Mouse (Mus musculus) c-Kit-positive CD71-positive TER-119-negative erythroid progenitor cells, embryonic 14.5 days (primary cell): ENCODE measurements around the gene Gm17402.

Experiments
- DNase-seq: peaks from one replicate; pipeline ENCODE4 v3.0.0-alpha.2; 2013; ENCODE audit warnings: low read depth

Gm17402 gene

DNA sequence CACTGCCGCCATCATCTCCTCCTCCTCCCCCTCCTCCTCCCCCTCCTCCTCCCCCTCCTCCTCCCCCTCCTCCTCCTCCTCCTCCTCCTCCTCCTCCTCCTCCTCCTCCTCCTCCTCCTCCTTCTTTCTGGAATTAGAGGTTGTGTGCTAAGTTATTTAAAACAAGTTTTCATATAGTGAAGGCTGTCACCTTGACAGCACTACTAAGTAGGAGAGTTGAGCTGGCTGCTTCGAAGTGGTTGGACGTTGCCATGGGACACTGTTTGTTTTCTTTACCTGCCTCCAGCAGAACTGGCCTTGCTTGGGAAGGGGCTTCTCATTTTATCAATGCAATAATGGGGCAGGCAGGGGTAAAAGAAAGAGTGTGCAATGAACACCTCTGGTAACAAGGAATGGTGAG lies at the start of gene Gm17402:
Gene Gm17402, minus strand, starts transcription at position 101 of the 400 bp plus-strand sequence.
- DNase-seq, result no peak

DNA sequence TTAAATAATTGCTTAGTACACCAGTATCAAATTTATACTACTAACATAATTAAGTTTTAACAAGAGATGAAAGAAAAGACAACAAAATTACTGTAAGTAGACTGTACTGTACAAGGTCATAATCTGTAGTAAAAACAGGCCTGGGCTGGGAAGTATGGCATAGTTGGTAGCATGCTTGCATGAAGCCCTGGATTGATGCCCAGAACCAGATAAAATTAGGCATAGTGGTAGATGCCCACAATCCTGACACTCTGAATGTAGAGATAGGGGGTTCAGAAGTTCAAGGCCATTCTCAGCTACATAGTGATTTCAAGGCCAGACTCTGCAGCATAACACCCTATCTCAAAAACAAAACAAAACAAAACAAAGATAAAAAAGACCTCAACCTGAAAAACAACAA lies 3.3 kb upstream of the Gm17402 start:
- DNase-seq, result no peak

DNA sequence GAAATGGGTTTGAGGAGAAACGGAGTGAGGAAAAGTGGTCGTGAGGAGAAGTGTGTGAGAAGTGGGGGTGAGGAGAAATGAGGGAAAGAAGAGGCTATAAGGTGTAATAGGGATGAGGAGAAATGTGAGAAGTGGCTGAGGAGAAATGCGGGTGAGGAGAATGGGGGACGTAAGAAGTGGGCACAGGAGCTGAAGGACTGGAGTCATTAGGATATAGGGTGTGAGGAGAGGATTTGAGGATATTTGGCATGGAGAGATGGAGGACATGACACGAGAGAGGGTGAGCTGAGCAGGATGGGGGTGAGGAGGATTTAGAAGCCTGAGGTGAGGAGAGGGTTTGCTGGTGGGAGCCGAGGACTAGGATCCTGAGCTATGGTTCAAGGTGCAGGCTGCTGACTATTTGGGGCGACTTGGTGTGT lies 594 bp downstream of the Gm17402 start:
- DNase-seq, result no peak

DNA sequence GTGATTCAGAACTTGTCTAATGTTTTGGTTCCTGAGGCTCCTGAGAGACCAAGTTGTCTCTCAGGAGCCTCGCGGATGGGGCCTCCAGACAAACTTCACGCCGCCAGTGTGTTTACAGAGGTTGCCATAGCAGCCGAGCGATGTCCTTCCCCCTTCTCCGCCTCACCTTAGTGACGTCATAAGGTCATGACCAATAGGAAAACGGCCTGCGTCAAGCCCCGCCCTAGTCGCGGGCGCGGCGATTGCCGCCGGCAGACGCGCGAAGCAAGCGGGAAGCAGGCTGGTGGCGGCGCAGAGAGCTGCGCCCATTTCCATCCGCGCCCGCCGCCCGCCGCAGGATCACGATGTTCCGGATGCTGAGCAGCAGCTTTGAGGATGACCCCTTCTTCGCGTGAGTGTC lies 1.1 kb downstream of the Gm17402 start, which contains the start of gene Mlf1:
Gene Mlf1, plus strand, starts transcription at position 226 of the 400 bp plus-strand sequence.
- DNase-seq, result peak; percentile 88

DNA sequence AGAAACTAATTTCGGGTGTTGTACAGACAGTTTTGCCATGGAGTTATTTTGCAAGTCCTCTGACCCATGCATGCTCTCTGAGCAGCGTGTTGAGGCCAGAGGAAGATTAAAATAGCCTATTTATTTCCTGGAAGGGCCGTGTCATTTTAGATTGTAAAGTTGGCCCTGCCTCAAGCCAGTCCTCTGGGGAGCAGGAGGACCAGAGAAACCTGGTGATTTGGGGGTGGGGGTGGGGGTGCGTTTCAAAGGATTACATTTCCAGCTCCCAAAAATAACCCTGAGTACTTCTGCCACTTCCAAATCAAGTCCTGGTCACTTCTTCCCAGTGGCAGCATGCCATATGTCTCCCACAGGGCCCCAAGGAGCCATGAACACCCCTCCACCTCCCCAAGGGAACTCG lies 2.2 kb downstream of the Gm17402 start:
- no peak for DNase-seq

DNA sequence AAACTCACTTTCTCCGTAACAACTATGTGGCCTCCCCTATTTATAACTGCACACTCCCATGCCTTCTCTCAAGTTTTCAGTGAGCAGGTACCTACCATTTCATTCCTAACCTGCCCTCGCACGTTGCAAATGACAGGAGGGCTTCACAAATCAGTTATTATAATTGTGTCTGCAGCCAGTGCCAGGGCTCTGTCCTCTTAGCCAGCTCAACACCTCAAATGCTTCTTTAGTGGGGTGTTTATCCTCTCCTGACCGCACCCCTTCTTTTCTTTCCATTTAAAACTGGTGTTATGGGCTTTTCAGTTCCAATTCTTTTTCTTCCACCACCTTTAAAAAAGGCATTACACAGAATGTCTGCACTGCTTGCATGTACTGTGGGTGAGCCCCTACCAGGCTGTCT lies 2.8 kb downstream of the Gm17402 start:
- no peak for DNase-seq

DNA sequence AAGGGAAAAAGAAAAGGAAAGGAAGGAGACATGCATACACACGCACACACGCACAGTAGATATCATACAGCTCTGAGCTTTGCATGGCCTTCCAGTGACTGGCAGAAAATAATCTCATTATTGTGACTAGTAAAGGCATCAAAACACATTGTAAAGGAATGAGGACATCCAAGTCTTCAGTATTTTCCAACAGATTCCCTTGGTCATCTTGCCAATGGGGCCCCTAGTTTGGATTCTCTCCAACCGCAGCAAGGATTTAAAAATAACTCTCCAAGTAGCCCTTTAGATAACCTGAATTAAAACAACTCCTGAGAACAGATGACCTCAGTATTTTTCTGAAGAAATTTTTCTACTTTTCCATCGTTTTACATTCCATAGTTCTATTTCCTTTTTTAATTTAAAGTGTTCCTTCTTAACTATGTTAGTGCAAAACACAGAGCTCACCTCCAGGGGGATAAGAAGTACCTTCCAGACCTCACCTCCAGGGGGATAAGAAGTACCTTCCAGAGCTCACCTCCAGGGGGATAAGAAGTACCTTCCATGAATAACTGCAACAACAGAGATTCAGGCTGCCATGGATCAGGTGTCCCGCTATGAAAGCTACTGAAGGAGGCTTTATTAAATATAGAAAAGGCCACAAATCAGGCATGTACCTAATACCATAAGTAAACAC lies 5.4 kb downstream of the Gm17402 start:
- DNase-seq, result no peak

DNA sequence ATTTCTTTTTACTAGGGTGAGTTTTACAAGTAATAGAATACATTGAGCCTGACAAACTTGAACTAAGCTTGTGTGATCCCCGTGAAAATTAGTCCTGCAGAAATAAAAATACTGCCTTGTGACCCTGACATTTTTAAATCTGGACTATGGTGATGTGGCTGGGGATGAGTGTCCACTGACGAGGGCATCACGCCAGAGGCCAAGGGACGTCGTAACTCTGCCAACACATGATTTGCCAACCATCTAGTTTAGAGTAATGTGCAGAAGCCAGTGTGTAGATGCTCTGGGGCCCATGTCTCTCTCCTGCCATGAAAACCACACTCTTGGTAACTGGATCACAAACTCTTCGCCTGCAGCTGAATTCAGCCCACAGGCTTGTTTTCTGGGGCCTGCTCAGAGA lies 7.5 kb downstream of the Gm17402 start:
- no peak for DNase-seq

DNA sequence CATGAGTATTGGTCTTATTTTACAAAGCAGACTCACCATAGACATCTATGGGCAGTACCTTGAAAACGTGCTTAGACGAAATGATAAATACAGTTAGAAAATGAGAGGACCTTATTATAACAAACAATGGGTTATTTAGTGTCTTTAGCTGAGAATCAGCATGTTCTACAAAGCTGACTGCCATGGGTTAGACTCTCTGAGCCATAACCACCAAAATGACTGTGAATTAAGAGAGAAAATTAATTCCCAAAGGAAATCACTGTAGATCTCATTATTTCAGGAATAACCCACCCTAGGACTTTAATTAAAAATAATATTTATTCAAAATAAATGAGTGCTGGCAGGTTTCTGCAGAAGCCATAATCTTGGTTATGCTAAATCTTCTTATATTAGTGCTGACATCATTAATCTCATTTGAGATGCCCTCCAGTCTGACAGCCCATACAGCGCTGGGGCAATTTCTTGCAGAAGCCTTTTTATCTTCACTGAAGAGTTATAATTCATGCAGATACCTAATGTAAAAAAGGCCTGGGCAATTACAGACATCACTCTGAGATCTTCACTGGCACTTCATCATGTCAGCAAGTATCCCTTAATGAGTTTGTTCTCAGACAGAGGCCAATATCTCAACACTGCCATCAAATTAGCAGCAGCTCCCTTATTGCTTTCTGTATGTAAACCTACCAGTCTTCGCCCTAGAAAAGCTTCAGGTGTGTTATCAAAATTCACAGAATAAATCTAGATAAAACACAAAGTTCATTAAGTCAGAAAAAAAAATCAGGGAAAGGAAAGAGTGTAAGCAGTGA lies 8.7 kb downstream of the Gm17402 start:
- DNase-seq, result no peak

DNA sequence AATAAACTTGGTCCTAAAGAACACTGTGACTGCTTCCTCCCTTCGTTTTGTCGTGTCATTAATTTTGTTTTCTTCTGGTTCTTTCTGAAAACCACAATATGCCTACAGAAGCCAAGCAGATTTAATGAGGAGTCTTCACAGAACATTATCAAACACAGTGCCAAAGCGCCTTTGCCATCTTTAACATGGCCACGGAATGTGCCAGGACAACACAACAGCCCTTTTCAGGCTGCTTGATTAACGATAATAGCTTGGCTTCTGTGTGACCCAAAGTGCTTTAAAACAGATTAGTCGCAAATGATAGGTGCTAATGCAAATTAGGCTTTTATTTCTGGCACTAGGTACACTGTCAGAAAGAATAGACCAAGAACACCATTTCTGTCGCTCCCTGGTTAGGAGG lies 16.6 kb downstream of the Gm17402 start:
- no peak for DNase-seq

DNA sequence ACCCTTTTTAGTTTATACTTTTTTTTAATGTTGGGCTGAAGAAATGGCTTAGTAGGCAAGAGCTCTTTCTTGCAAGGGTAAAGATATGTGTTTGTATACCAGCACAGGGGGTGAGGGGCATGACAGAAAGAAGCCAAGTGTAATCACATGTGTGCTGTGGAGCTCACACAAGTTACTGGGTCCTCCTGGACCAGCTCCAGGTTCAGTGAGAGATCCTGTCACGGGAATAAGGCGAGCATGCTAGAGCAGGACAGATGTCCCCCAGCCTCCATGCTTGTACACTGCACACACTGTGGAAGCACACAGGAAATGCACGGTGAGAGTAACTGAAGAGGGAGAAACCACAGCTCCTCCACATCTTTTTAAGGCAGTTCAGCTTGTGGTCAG lies 22.2 kb downstream of the Gm17402 start:
- DNase-seq, result no peak

DNA sequence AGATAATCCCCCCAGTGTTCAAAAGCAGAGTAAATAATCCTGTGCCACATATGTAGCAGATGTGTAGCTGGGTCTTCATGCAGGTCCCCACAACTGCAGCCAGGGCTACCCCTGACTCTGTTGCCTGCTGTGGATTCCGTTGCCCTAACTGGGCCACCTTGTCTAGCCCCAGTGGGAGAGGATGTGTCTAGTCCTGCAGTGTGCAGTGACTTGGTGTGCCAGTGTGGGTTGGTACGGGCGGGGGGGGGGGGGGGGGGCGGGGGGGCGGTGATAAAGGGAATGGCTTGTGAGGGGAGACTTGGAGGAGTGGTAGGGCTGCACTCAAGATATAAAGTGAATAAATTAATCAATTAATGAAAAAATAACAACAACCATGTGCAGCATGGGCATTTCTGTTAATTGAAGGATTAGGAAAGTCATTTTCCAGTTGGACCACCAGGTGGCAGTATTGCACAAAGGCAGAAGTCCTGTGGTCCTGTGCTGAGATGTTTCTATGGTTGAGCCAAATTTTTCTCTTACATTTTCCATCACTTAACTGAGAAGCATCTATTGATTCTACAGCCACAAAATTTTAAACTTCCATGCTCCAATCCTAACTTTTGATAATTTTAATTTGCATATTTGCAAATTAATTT lies 22.7 kb downstream of the Gm17402 start:
- peak; percentile 46 for DNase-seq

DNA sequence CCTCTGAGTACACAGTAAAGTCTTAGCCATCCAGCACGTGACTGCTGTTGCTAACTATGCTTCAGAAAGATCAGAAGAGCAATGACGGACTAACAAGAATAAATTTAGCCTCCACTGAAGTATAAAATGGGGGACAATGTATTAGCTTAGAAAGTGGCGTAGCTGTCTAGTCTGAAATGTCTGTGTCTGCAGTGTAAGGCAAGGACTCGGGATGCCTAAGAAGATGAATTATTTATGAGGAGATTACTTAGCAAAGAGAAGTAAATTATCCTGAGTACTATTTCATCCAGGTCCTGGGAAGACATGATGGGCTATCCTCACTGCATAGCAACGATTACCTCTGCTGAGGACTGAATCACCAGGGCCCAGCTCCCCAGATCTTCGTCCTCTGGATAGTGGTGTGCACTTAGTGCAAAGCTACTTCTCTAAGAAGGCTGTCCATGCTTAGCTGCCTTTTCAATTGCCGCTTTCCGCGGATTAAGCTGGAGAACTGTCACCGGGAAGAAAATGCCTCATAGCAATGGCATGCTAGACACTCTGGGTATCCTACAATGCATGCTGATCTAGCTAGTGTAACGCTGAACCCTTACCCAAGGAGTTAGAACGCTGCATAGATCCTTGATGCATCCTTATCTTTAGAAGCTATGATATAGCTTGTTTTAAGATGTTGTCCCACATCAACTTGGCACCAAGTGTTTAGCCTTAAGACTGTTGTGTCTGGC lies 23.4 kb downstream of the Gm17402 start:
- no peak for DNase-seq

DNA sequence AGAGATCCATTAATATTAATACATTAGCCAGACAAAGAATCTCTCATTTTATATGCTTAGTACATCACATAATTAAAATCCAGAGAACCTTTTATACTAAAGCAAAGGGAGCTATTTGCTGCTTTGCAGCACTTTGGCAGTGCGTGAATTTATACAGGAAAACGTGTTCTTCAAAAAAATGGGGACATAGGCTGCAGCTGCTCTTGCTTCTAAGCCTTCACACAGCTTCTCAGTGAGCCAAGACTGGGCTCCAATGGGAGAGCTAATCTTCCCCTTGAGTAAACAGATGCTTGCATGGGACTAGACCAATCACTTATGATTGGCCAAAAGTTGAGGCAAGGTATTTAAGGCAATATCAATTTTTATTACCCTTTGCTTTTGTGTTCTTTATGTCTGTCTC lies 28.3 kb downstream of the Gm17402 start:
- DNase-seq, result no peak

DNA sequence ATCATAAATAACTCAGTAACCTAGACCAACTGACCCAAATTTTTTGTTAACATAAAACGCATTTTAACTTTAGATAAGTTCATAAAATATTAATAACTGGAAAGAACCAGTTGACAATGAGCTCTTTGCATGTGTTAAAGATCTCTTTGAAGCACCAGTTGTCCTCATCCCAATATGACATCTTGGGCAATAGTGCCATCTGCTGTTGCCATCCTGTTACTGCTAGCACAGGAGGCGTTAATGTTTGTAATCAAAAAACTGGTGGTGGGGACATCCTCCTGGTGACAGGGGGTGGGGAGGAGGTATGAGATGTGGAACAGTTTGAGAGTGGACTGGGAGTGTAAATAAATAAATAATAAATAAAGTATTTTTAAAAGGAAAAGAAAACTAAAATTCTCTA lies 30.4 kb downstream of the Gm17402 start:
- peak; percentile 46 for DNase-seq

DNA sequence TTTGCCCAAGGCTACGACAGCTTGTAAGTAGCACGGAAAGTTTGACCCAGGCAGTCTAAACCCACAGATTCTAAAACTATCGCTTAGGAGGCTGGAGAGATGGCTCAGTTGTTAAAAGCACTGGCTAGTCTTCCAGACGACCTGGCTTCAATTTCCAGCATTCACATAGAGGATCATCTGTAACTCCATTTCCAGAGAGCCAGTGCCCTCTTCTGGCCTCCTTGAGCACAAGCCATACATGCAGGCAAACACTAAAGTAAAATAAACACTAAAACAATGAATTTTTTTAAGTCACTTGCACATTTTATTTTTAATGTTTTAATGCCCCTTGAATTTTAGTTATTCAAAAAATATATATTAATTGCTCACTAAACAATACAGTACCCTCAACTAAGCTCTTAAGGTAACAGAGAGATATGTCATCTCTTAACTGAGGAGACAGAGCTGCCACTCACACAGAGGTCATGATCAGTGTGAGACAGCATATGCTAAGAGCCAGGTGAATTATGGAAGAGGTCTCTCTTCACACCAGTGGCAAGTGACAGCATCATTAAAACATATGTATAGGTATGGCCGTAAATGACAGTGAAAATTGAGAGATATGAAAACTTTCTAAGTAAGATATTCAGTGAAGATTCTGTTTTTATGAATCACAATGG lies 31.8 kb downstream of the Gm17402 start:
- no peak for DNase-seq

DNA sequence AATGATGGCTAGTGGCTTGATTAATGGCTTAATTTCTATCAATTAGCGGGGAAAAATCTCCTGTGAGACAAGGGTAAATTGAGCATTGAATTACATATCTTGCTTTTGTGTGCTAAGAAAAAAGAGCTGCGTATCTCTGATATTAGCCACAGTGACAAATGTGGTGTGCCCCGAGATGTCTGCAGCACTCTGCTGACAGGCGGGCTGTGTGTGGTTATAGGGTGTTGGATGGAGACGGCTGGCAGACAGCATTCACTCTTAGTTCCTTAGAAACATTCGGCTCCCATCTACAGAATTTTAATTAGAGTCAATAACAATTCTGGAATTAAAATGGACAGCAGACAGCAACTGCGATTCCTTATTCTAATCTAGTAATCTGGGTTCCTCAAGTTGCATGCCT lies 34.0 kb downstream of the Gm17402 start:
- no peak for DNase-seq

DNA sequence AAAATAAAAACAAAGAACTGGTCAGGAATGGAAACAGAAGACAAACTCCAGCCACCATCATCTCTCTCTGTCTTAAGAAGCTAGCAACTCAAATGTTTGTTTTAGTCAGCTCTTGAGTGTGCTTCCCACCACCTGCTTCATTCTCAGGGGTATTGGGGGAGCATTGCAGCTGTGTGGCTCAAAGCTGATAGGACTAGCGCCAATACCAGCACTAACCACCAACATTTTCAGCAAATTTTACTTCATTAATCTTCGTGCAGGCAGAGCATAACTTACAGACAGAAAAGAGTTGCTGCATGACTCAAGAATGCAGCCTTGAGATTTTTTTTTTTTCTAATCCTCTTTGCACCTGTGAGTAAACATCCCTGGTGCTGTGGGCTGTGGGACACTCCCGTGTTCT lies 35.4 kb downstream of the Gm17402 start:
- no peak for DNase-seq

DNA sequence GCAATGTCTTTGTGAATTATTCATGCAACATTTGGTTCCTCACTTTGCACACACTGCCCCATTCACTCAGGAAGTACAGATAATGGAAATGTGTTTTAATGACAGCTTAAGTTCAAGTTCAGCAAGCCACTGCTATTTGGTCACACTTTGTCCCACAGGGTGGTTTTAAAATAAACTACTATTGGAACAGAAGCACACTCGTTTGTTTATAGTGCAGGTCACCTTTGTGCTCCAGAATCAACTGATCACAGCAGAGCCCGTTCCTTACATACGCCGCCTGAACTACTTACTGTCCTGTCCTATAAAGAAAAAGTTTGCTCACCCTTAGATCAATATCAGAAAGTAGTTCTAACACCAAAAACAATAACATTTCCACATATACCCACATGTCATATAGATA lies 52.5 kb downstream of the Gm17402 start:
- DNase-seq, result no peak
